Mouse (Mus musculus) spleen, adult 2 months (tissue): ENCODE measurements around the gene Mief1. TPM values are rescaled to one million over a fixed set of nuclear protein-coding genes. Genes with fewer than 3 reads are reported as not detected.

Experiments used
- DNase-seq, 2 experiments: peaks; one replicate each; pipeline versions ENCODE4 v3.0.0 to v3.0.0-alpha.2; 2012 to 2021; ENCODE audit warnings: low spot score in 2 of 2, low read depth in 1 of 2
- H3K27ac ChIP-seq: fragments of 200-500 bp; 2 replicates; pipeline ENCODE4 v1.5.1; 2012; ENCODE audit warnings: low read length, inconsistent platforms; ENCODE audit not compliant: insufficient read depth
- H3K27me3 ChIP-seq: fragments of 200-500 bp; 2 replicates; pipeline ENCODE4 v1.6.1; 2012; ENCODE audit warnings: mild to moderate bottlenecking, moderate library complexity, low read length, inconsistent platforms; ENCODE audit not compliant: control insufficient read depth, insufficient read depth
- H3K36me3 ChIP-seq: fragments of 200-500 bp; 2 replicates; pipeline ENCODE4 v1.6.1; 2012; ENCODE audit warnings: mild to moderate bottlenecking, low read length, inconsistent platforms; ENCODE audit not compliant: control insufficient read depth, insufficient read depth
- H3K4me1 ChIP-seq: fragments of 200-500 bp; 2 replicates; pipeline ENCODE4 v1.6.1; 2011; ENCODE audit warnings: inconsistent platforms; ENCODE audit not compliant: control insufficient read depth, insufficient read depth, insufficient read length
- H3K4me3 ChIP-seq: fragments of 200-500 bp; 2 replicates; pipeline ENCODE4 v1.5.1; 2011; ENCODE audit warnings: mild to moderate bottlenecking, inconsistent platforms; ENCODE audit not compliant: insufficient read depth, insufficient read length; ENCODE audit errors: extremely low read depth
- CTCF ChIP-seq: fragments of 200-500 bp; IDR thresholded peaks from 2 replicates; pipeline ENCODE4 v1.5.1; 2011; ENCODE audit warnings: mild to moderate bottlenecking, inconsistent platforms; ENCODE audit not compliant: insufficient read depth, insufficient read length, insufficient replicate concordance; ENCODE audit errors: extremely low read depth
- POLR2A ChIP-seq: fragments of 200-500 bp; IDR thresholded peaks from 2 replicates; pipeline ENCODE4 v1.6.1; 2011; ENCODE audit warnings: low read depth, low read length, inconsistent platforms
- WGBS: fragments of 180-500 bp; shearing (Covaris S2); methylation state at CpG from one replicate; pipeline ENCODE4 v1.1.7; 2018; 5-methylcytosine and 5-hydroxymethylcytosine counted together
- polyA plus RNA-seq: library from polyadenylated mRNA; depleted of rRNA; stranded (reverse); fragments of >200 nt; gene quantifications from 2 replicates; pipeline ENCODE4 v1.2.3, GENCODE M21; 2012

The Mief1 gene
- polyA plus RNA-seq, 1 experiment: 11.7 TPM

DNA sequence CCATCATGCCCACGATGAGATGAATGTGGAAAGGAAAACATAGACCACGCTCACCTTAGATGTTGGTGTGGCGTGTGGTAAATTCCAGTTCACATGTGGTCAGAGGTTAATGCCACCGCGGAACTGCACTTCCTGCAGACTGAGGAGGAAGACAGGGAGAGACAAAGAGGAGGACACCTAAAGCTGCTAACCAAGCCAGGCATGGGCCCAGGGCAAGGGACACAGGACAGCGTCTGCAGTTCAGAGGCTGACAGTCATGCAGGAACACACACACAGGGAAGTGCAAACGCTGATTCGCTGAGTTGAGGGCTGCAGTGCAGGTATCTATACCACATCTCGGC is 17.4 kb upstream of the Mief1 start:
- no peak for DNase-seq
- Histone ChIP-seq H3K27ac (no peak overlapping the region), H3K4me1 (peaks cover 4% of the 10 kb centered on the region), H3K4me3 (no peak overlapping the region), H3K27me3 (no peaks in the 10 kb centered on the region), H3K36me3 (no peaks in the 10 kb centered on the region)
- WGBS: 20% methylated on average over 9 of the region's 9 CpGs
- TF ChIP-seq POLR2A (no peak), CTCF (no peak)

DNA sequence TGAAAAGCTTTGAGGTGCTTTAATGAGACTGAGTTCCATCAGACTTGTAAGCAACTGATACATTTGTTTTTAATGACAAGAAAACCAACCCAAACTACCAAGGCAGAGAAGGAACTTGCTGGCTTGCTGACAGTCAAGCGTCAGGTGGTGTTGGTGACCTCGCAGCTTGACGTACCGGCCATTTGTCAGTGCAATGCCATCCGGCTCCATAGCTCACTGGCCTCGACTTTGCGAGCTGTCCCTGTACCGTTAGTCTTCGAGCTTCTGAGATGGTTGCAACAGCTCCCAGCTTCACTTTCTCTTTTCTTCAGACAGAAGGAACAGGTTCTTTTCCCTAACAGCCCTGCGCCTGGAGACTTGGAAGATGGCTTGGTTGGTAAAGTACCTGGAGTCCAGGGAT is 16.3 kb upstream of the Mief1 start:
- DNase-seq: no peak
- Histone ChIP-seq H3K4me3 (no peak overlapping the region), H3K27ac (no peak overlapping the region), H3K27me3 (no peaks in the 10 kb centered on the region), H3K36me3 (no peaks in the 10 kb centered on the region), H3K4me1 (peaks cover 4% of the 10 kb centered on the region)
- WGBS: 88% methylated on average over 10 of the region's 10 CpGs
- TF ChIP-seq POLR2A: no peak
- no peak for TF ChIP-seq CTCF

DNA sequence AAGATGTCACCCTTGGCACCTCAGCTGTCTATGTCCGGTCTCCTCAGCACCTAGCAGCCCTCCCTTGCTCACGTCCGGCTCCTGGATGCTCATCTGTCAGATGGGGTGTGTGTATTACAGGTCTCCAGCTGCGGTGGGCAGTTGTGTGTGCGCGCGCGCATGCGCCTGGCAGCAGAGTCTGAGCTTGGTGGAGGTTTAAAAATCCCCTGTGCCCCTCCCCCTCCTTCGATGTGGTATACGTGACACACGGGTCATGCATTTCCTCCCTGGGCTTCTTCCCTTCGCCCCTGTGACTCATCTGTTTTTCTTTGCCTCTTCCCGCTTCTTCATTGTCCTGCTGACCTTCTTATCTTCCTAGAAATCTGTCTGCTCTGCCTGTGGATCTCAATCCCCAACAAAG is 14.6 kb upstream of the Mief1 start:
- peak in 1 of 2 experiments; percentile 32 for DNase-seq
- Histone ChIP-seq H3K36me3 (no peaks in the 10 kb centered on the region), H3K27me3 (no peaks in the 10 kb centered on the region), H3K4me3 (peak overlapping the region; percentile 5; the same call in 1 of the 2 replicates), H3K27ac (peak overlapping the region; percentile 46), H3K4me1 (peaks cover 4% of the 10 kb centered on the region)
- 13% methylated on average over 14 of the region's 14 CpGs for WGBS
- TF ChIP-seq POLR2A (no peak), CTCF (no peak)

DNA sequence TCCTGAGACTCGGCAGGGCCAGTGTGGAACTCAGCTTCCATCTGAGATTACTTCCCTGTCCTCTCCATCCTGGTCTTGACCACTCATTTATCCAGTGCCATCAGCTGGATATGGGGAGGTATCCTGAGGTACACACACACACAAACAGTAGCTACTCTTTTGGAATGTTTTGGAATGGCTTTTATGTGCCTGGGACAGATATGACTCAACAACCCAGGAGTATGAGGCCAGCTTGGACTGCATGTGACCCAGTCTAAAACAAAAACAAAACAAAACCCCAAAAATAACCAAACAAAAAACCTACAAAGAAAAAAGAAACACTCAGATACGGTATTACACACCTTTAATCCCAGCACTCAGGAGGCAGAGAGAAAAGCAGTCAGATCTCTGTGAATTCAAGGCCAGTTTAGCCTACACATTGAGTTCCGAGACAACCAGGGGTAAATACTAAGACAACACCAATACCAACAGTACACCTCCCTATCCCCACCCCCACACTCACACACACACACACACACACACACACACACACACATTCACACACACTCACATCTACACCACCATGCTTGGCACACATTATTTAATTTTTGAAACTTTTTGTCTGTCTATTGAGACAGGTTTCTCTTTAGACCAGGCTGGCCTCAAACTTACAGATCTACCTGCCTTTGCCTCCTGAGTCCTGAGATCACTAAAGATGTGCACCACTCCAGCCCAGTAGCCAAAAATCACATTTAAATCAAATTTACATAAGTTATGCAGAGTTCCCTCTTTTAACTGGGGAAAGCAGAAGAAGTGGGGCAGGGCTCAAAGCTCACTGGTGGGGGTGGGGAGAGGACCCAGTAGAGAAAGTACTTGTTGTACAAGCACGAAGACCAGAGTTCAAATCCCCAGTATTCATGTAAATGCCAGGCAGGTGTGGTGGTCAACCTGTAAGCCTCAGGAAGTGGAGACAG is 13.8 kb upstream of the Mief1 start:
- WGBS: 59% methylated on average over 4 of the region's 4 CpGs
- no peak overlapping the region for H3K4me3 ChIP-seq
- no peaks in the 10 kb centered on the region for H3K27me3 ChIP-seq
- DNase-seq: no peak
- H3K27ac ChIP-seq: peak overlapping the region; percentile 46
- TF ChIP-seq POLR2A (no peak), CTCF (no peak)
- H3K36me3 ChIP-seq: no peaks in the 10 kb centered on the region
- peaks cover 4% of the 10 kb centered on the region for H3K4me1 ChIP-seq

DNA sequence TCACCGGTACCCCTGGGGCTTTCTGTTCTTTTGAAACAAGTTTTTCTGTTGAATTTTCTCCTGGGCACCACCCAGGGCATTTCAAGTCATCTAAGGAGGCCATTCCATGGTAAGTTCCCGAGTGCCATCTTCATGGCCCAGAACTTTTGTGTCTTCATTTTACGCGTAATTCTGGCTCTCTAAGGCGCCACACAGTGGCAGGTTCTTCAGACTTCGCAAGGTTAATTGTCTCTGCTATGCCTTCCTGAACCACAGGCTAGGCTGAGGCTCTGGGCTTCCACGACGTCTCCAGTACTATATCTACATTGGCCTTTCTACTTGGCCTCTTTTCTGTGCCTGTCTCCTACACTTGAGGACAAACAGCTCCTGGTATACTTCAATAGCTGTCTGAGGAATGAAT is 12.8 kb upstream of the Mief1 start:
- no peak for DNase-seq
- 80% methylated on average over 8 of the region's 8 CpGs for whole genome bisulfite sequencing
- TF ChIP-seq CTCF: no peak
- TF ChIP-seq POLR2A: no peak

DNA sequence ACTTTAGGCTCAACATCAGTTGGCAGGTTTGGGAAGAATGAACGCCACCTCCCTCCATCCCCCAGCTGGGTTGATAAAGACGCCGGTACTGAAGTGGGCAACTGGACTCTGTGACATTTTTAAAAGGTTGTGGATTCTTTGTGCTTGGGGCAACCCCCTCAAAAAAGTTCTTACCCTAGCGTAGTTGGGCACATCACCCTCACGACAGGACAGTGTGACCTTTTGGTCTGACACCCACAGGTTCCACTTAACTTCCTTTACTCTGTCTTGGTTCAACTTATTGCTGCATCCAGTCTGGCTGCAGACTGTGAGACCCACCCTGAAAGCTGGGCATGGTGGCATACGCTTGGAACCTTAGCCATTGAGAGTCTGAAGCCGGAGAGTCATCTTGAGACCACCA is 10.1 kb upstream of the Mief1 start:
- DNase-seq: no peak
- WGBS: 83% methylated on average over 7 of the region's 7 CpGs
- H3K36me3 ChIP-seq: no peaks in the 10 kb centered on the region
- H3K4me3 ChIP-seq: no peak overlapping the region
- H3K4me1 ChIP-seq: peaks cover 4% of the 10 kb centered on the region
- H3K27me3 ChIP-seq: no peaks in the 10 kb centered on the region
- TF ChIP-seq CTCF: no peak
- no peak for TF ChIP-seq POLR2A
- H3K27ac ChIP-seq: no peak overlapping the region

More for the DNA sequence above, 12.8 kb upstream of the Mief1 start:
- H3K4me1 ChIP-seq: peaks cover 4% of the 10 kb centered on the region
- no peaks in the 10 kb centered on the region for H3K27me3 ChIP-seq
- no peak overlapping the region for H3K27ac ChIP-seq
- H3K4me3 ChIP-seq: no peak overlapping the region
- H3K36me3 ChIP-seq: no peaks in the 10 kb centered on the region

DNA sequence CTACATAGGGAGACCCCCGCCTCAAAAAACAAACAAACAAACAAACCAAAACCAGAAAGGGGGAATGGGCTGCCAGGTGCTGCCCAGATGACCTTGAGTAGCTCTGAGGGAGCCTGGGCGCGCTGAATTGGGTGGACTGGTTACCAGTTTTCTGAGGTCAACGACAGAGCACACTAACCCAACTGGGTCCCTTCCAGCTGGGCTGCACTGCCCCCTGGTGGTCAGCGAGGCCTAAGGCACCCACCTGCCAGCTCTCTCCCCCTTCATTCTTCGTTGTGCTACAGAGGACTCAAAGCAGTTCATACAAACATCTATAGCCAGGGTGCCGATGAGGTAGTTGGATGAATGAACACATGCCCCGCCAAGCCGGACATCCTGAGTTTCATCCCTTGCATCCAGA is 8.6 kb upstream of the Mief1 start:
- Histone ChIP-seq H3K27ac (no peak overlapping the region), H3K36me3 (no peaks in the 10 kb centered on the region), H3K4me1 (no peaks in the 10 kb centered on the region), H3K4me3 (no peak overlapping the region), H3K27me3 (no peaks in the 10 kb centered on the region)
- DNase-seq: peak; percentile 38 to 60
- TF ChIP-seq POLR2A: no peak
- TF ChIP-seq CTCF: peak; percentile 97
- 24% methylated on average over 9 of the region's 9 CpGs for WGBS
